Mouse (Mus musculus): ENCODE results near the gene Klhdc9. TPM values are rescaled to one million over a fixed set of nuclear protein-coding genes. Genes with fewer than 3 reads are reported as not detected.
"Not testable (repeated sequence)": the region's sequence is repeated elsewhere in the genome, so short reads cannot be mapped to it uniquely, and the experiment has no call there.

Gene Klhdc9
- polyA plus RNA-seq, 1 experiment = 5.0 TPM

DNA sequence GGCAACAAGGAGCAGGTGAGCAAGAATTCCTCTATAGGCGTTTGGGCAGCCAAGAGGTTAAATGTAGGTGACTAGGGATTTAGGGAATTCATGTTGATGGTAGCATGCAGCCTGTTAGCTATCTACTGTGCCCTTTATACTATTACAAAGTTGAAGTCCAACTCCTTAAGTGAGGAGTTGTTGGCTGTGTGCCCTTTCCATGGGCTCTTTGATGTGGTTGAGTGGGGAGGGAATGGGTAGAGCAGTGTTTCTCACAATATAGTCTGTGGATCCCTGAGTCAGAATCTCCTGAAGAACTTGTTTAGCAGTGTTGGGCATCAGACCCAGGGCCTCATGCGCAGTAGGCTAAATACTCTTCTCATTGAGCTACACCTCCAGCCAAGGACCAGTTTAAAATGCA is 3.8 kb downstream of the Klhdc9 start:
- no peak for DNase-seq (ENCODE audit: low read depth)

DNA sequence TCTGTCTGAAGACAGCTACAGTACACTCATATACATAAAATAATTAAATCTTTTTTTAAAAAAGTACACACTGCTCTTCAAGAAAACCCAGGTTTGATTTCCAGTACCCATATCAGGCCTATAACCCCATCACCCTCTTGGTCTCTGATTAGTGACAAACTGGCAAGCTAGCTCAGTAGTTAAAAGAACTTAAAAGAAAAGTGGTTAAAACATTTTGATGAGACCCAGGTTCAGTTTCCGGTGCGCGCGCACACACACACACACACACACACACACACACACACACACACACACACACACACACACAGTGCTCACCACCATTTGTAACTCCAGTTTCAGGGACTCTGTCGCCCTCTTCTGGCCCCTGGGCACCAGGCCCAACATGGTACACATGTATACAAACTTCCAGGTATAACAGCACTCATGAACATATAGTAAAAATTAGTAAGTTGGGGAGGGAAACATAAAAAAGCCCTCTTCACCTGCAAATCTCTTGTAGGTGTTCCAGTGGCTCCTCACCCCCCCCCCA is 4.7 kb downstream of the Klhdc9 start:
- no peak for DNase-seq (ENCODE audit: low read depth)

DNA sequence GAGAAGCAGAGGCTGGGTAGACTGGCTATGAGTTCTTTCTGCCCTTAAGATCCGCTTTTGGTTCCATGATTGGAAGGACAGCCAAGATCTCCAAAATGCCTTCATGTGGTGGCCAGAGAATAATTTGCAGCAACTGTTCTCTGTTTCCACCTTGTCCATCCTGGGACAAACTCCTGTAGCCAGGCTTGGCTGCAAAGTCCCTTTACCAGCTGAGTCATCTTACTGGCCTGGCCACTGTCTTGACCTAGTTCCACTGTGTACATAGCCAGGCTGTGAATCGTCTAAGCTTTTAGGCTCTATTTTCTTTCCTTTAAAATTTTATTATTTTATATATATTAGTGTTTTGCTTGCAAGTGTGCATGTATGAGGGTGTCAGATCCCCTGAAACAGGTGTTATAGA is 11.4 kb downstream of the Klhdc9 start:
- no peak for DNase-seq (ENCODE audit: low read depth)

DNA sequence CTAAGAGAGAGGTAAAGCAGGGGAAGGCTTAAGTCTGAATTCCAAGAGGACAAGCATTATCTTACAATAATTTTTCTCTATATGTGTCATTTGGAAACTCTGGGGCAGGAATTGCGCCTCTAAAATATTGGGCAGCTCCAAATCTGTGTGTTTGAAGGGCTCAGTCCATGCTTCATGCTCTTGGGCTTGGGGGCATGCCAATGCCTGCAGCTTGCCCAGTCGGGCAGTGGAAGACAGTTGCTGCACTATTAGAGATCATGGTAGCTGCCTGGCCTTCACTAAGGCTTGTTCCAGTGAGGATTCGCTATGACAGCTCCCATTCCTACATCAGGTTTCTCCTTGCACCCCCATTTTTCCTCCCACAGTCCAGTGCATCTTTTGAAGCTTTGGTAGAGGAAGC is 11.9 kb downstream of the Klhdc9 start:
- DNase-seq (ENCODE audit: low read depth) = no peak

DNA sequence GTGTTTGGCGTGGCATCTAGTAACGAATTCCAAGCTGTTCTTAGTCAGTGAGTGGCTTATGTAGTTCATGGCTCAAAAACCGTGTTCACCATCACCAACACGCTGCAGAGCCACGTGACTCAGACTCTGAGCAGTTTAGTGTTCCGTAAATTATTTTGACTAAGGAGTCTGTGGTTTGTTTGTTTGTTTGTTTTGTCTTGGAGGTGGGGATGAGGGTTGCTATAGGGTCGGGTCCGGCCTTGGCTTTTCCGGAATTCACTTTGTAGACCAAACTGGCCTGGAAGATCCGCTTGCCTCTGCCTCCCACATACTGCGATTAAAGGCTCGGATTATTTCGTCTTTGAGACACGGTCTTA is 14.5 kb downstream of the Klhdc9 start:
- no peak for DNase-seq (ENCODE audit: low read depth)

DNA sequence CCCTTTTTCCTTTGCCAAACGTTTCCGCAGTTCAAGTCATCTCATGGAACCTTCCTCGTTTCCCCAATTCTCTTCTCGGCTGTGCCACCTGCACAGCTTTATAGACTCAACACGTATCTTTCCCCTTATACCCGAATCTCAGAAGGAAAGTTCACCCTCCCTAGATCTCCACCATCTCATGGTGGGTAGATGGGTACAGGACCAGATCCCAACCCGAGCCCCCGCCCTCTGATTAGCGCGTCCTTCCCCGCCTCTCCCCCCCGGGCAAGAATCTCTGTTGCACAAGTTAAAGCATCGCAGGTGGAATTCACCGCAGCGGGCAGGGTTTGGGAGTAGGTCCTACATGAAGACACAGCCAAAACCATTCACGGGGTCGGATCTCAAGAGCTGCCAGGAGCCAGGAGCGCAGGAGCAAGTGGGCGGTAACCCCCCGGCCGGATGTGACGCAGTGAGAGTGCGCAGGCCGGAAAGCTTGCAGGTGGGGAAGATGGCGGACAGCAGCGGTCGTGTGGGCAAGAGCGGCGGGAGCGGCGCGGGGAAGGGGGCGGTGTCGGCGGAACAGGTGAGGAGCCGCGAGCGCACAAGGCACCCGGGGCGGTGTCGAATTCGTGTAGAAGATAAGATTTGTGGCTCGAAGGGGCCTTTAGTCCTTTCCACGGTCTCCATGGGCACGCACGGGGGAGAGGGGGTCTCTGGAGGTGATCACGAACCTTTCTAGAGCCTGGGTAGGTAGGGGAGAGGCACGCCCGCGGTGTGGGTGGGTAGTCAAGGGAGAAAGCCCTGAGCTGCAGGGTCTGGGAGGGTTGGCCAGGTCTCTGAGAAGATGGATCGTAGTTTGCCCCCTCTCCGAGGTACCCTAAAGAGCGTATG is 15.1 kb downstream of the Klhdc9 start, which contains the start of the genes Nit1 and Pfdn2:
Nit1 (minus strand) TSS at position 422 of the 870 bp plus-strand sequence.
Pfdn2 (plus strand) TSS at position 446 of the 870 bp plus-strand sequence.
- no peak for DNase-seq (ENCODE audit: low read depth)

DNA sequence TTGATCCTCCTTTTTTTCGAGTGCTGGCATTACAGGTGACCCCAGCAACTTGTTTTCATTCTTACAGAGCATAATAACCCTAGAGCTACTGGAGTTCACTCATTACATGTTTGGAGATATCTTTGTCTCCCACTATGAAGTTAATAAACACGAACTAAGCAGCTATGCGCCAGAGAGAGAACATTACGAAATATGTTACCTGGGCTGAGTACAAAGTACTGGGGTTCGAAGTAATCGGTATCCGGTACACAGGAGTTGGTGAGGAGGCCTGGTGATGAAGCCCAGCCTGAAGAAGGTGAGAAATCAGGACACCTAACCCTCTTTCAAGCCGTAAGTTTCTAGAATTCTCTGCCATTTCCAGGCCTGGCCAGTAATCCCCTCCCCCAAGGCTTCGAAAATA is 15.9 kb downstream of the Klhdc9 start:
- no peak for DNase-seq (ENCODE audit: low read depth)

DNA sequence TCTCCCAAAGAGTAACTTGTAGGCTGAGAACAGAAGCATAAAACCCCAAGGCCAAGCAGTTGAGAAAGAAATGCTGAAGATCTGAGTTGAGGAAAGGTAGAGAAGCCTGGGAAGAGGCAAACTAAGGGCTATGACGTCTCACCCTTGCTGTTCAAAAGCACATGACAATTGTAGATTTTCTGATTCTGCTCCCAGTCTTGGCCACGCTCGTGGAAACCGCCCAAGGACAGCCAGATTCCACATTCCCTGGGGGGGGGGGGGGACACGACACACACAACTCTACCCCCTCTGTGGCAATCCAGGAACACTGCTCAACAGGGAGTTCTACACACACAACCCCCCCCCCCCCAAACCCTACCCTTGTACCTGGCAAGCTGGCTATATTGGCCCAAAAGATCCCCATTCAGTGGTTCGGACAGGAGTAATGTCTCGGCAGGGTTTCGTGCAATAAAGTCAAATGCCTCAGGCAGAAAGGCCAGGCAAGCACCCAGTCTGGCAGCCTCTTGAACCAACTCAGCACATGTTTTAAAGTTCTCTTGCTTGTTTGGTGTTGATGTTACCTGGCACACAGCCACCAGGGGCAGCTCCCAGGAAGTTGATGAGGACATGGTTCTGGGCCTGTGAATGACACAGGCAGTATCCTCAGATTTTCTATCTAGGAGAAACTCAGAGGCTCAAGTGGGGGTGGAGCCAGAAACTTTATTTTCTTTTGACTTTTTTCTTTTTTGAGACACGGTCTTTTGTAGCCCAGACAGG is 16.5 kb downstream of the Klhdc9 start:
- no peak for DNase-seq (ENCODE audit: low read depth)

DNA sequence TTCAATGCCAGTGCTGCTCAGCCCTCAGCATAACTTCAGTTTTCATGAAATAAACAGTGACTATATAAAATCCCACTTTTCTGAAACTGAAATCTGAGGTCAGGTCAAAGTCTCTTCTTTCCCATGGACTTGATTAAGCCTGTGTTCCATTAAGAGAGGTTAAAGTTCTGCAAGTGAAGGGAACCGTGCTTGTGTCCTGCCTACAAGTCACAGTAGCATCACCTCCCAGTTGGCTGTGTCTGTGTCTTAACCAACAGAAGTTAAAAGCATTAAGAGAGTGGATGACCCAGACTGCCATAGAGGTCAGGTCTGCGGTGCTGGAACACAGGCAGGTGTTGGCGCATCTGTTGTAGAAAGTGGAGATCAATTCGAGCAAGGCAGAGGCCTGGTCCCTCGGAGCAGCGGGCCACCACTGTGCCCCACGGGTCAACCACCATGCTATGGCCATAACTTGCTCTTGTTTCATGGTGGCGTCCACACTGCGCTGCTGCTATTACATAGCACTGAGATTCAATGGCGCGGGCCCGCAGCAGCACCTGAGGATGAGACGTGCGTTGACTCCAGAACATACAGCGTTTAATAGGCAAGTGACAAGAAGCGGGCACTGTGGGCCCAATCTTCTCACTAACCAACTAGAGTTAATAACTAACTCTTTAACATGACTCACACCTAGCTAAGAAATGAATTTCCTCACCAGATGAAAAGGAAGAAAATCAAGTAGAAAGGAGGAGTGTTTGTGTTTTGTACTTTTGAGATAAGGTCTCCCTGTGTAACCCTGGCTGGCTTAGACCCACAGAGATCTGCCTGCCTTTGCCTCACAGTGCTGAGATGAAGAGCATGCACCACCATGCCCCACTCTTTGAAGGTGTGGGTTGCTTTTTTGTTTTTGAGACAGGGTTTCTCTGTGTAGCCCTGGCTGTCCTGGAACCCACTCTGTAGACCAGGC is 18.1 kb downstream of the Klhdc9 start:
- DNase-seq (ENCODE audit: low read depth) = no peak

DNA sequence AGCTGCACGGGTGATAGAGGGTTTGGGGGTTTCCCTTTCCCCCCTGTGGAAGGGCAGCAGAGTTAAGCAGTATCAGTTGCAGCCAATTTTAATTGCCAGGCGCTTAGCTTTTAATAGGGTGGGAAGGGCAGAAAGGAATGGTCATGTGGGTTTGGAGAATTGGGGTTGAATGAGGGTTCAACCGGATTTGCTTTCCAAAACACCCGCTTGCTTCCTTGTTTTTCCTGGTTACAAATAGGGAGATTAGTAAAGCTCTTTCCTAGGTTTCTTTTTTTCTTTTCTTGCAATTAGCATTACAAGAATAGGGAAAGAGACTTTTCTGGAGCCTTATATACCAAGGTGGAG is 30.4 kb downstream of the Klhdc9 start:
- no peak for DNase-seq (ENCODE audit: low read depth)

DNA sequence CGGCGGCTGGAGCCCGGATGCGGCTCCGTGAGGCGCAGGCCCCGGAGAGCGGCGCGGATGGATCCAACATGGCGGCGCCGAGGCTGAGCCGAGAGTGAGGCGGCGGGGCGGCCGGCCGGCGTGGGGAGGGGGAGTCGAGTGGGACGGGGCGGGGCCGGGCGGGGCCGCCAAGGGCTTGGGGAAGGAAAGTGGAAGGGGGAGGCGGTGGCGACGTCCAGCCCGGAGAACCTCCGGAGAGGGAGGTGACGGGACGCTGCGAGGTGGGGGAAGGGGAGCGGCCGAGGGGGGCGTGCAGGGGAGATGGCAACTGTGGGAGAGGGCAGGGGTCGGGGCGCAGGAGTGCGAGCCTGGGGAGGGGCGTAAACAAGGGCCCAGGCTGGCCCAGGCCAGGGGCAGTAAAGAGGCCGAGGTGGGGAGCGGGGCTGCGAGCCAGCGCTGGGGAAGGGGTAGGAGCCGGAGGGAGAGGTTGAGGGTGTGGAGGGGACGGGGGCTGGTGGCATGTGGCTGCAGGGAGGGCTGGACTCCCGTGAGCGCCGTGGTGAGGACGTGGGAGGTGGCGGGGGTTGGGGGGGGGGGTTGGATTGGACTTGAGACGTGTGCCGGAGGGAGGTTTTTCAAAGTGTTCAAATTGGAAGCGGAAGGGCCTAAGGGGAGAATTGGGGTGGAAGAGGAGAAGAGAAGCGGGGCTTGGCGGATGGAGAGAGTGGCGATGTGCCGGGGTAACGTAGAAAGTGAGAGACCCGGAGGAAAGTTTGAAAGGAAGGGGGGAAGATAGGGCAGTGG is 31.0 kb downstream of the Klhdc9 start:
- no peak for DNase-seq (ENCODE audit: low read depth)

DNA sequence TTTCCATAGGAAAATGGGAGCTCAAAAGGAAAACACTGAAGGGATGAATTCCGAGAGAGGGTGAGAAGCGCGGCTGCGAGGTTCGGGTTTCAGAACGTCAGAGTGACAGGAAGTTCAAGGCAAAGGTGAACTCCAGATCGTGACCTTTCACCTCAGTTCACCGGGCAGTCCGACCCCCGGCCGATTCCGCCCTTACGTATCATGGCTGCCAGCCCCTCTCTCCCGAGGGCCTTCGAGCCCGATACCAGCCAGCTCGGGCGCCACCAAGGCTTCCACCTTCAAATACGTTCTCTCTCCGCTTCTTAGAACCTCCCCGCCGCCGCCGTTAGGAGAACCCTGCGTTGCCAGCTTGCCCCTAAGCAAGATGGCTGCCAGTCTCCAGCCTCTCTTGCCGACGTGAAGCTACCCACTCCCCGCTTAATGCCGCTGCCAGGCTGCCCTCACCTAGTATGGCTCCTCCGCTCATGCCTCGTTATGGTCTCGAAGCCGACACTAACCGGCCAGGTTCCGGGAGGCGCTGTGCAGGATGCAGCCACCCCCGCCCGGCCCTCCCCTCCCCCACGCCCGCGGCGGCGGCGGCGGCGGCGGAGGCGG is 31.7 kb downstream of the Klhdc9 start, which contains the start of gene Dedd:
Dedd (plus strand) TSS at position 307 of the 594 bp plus-strand sequence.
- DNase-seq (ENCODE audit: low read depth) = no peak

DNA sequence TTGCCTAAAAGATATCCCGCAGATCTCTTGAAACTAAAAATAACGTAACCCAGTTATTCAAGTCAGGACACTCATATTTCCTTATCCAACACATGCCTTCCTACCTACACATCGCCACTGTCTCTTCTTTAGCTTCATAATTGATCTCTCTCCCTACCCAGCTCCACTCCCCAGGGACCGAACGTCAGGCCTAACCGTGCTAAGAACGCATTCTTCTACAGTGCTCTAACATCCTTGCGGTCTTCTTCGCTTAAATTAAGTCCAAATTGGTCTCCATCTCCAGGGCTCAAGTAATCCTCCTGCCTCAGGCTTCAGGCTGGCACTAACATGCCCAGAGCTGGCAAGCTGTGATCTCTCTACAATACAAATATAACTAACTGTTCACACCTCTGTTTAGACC is 32.4 kb downstream of the Klhdc9 start:
- DNase-seq (ENCODE audit: low read depth) = no peak

DNA sequence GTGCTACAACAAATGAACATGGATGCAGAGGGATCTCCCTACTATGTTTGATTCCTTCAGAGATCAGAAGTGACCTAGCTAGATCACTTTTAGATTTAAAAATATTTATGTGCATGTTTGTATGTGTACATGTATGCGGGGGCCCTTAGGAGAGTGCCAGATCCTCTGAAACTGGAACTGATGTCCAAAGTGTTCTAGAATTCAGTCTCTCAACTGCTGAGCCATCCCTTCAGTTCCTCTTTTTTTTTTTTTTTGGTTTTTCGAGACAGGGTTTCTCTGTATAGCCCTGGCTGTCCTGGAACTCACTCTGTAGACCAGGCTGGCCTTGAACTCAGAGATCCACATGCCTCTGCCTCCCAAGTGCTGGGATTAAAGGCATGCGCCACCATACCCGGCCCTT is 34.0 kb downstream of the Klhdc9 start:
- not testable (repeated sequence) for DNase-seq (ENCODE audit: low read depth)

DNA sequence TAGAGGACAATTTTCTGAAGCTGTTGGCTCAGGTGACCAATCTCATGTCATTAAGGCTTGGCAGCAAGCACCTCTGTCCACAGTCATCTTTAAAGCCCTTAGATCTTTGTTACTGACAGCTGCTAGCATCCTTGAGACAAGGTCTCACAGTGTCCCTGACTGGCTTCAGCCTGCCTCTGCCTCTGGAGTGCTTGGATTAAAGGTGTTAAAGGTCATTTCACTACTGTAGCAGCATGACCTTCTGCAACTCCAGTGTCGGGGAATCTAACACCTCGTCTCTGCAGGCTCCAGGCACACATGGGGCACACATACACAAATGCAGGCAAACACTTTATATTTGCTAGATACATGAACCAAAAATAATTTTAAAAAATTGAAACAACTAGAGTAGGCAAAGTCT is 35.0 kb downstream of the Klhdc9 start:
- no peak for DNase-seq (ENCODE audit: low read depth)

DNA sequence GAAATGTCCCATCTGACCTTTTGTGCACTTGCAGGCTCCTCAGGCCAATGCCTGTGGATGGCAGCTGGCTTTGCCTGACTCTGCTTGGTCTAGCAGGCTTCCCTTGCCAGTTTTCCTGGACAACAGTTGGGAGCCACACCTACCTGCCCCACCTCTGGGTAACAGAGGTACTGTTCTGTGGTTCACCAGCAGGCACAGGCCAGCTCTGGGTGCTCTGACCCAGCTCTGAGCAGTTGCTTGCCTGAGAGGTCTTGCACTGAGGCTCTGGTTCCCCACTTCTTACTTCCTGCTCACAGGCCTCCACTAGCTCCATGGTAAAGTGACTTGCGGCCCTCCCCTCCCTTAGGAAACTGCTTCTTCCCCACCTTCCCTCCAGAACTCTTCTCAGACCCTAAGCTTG is 38.6 kb downstream of the Klhdc9 start:
- DNase-seq (ENCODE audit: low read depth) = no peak

DNA sequence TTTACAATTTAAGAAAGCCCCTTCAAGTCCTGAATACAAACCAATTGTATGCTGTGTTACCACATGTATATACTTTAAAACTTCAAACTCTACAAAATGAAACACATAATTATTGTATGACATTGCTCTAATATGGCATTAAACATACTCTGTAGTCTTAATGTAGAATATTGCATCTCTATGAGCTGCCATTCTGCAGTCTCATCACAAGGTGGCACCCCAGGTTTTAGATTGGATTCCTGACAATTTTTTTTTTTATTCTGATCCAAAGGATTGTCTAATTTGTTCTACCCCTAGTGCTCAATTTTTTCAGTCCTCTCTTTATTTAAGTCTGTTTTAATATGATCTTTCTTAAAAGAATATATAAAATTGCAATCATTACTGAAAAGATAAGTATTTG is 39.2 kb downstream of the Klhdc9 start:
- DNase-seq (ENCODE audit: low read depth) = no peak

DNA sequence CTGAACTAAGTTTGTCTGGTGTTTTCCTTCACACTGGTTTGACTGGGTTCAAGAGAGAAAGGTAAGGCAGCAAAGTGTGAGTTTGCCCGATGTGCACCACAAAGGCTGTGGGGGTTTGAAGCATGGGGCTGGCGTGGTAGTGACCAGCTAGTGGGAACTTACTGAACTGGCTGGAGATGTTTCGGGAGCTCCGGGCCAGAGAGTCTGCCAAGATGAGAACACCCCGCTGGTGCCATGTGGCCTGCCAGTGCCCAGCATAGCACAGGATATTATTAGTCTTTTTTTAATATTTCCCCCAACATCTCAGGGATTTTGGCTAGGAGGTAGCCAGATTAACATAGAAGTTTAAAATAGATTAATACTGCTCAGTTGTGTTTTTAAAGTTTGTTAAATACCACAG is 40.4 kb downstream of the Klhdc9 start:
- DNase-seq (ENCODE audit: low read depth) = no peak

DNA sequence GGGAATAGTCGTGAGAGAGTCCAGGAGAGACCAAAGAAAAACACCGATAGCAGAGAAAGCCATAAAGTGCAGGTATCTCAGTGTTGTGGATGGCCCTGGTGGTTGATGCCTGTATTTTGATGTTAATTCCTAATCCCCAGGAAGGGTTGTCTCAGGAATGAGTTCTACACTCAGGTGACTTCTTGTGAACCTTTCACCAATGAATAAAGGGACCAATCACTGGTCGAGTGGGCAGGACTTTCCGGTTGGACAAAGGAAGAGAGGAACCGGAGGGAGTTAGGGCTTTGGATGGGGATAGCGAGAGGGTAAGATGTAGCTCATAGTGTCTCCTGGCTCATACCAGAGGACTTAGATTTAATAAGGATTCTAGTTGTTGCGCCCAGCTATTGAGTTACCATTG is 40.9 kb downstream of the Klhdc9 start:
- no peak for DNase-seq (ENCODE audit: low read depth)

DNA sequence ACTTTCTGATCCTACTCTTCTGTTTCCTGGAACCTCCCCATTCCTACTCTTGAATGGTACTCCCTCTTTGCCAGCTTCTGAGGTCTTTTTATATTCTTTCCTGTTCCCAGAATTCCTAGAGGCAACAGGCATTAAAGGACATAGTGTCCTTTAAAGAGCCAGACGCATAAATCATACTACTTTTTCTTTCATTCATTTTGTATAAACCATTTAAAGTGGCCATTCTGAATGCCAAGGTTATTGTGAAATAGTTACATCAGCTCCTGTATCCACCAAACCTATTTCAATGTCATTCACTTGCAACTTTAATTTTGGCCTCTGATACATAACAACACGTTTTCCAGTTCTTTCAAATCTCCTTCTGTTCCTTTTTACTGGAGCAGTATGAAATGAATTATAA is 51.3 kb downstream of the Klhdc9 start:
- DNase-seq (ENCODE audit: low read depth) = no peak

Data from gonadal fat pad, adult 2 months (tissue).